Mouse (Mus musculus) hindbrain, embryonic 13.5 days (tissue): ENCODE measurements around the gene Sh3kbp1. TPM values are rescaled to one million over a fixed set of nuclear protein-coding genes. Genes with fewer than 3 reads are reported as not detected.

Source experiments
- ATAC-seq: fragments of 200-750 bp; cut with Nextera tagmentation; 2 replicates; pipeline ENCODE4 v1.8.0; 2017; ENCODE audit warnings: moderate TSS enrichment; ENCODE audit not compliant: low FRiP score
- H3K27ac ChIP-seq: fragments of 300-500 bp; sonication (generic); 2 replicates; pipeline ENCODE4 v1.5.1; 2015; ENCODE audit warnings: inconsistent platforms, mild to moderate bottlenecking, moderate library complexity
- H3K27me3 ChIP-seq: fragments of 300-500 bp; sonication (generic); 2 replicates; pipeline ENCODE4 v1.6.1; 2015; ENCODE audit warnings: mild to moderate bottlenecking, inconsistent platforms
- H3K36me3 ChIP-seq: fragments of 300-500 bp; sonication (generic); 2 replicates; pipeline ENCODE4 v1.6.1; 2015; ENCODE audit warnings: mild to moderate bottlenecking, inconsistent platforms
- H3K4me1 ChIP-seq: fragments of 300-500 bp; sonication (generic); replicated peaks from 2 replicates; pipeline ENCODE4 v1.6.1; 2015; ENCODE audit warnings: inconsistent platforms
- H3K4me2 ChIP-seq: fragments of 300-500 bp; sonication (generic); 2 replicates; pipeline ENCODE4 v1.6.1; 2015; ENCODE audit warnings: inconsistent platforms, mild to moderate bottlenecking, moderate library complexity
- H3K4me3 ChIP-seq: fragments of 300-500 bp; sonication (generic); 2 replicates; pipeline ENCODE4 v1.5.1; 2015; ENCODE audit warnings: mild to moderate bottlenecking, inconsistent platforms
- H3K9ac ChIP-seq: fragments of 300-500 bp; sonication (generic); 2 replicates; pipeline ENCODE4 v1.6.1; 2015; ENCODE audit warnings: mild to moderate bottlenecking, inconsistent platforms
- H3K9me3 ChIP-seq: fragments of 300-500 bp; sonication (generic); 2 replicates; pipeline ENCODE4 v1.6.1; 2016; ENCODE audit warnings: inconsistent platforms
- WGBS: fragments of 180-500 bp; shearing (Covaris S2); methylation state at CpG from one replicate; pipeline ENCODE4 v1.1.7; 2015; 5-methylcytosine and 5-hydroxymethylcytosine counted together
- polyA plus RNA-seq: library from polyadenylated mRNA; unstranded; fragments of >200 nt; fragmentation: Nextera tagmentation; extraction: Ambion mirVana; gene quantifications from 2 replicates; pipeline ENCODE4 v1.2.1, GENCODE M21; 2015

Gene Sh3kbp1
- polyA plus RNA-seq, 1 experiment from 2014 or later, result 45.4 TPM

- no peak overlapping the region for H3K4me3 ChIP-seq
- H3K9me3 ChIP-seq, result no peaks in the 10 kb centered on the region
- peaks cover 14% of the 10 kb centered on the region; the same call in 1 of the 2 replicates for H3K27me3 ChIP-seq
- WGBS, result 86% methylated on average over 6 of the region's 6 CpGs
- H3K36me3 ChIP-seq, result no peaks in the 10 kb centered on the region
- H3K4me2 ChIP-seq, result no peak overlapping the region
- H3K27ac ChIP-seq, result no peak overlapping the region
- no peak for ATAC-seq
- no peaks in the 10 kb centered on the region for H3K4me1 ChIP-seq
- no peak overlapping the region for H3K9ac ChIP-seq
Observed at GRCm38 (mm10) chrX:159809510-159809909, 182.4 kb downstream of the Sh3kbp1 start.

GRCm38 (mm10) chrX:159810469-159810868 is 183.4 kb downstream of the Sh3kbp1 start:
- WGBS, result 86% methylated on average over 3 of the region's 3 CpGs
- Histone ChIP-seq H3K4me3 (no peak overlapping the region), H3K36me3 (no peaks in the 10 kb centered on the region), H3K4me2 (no peak overlapping the region), H3K27me3 (peaks cover 13% of the 10 kb centered on the region; the same call in 1 of the 2 replicates), H3K9ac (no peak overlapping the region), H3K4me1 (no peaks in the 10 kb centered on the region), H3K27ac (no peak overlapping the region), H3K9me3 (no peaks in the 10 kb centered on the region)
- no peak for ATAC-seq

GRCm38 (mm10) chrX:159817508-159817907 is 190.4 kb downstream of the Sh3kbp1 start:
- Histone ChIP-seq H3K9me3 (no peaks in the 10 kb centered on the region), H3K9ac (no peak overlapping the region), H3K36me3 (no peaks in the 10 kb centered on the region), H3K27ac (no peak overlapping the region), H3K4me2 (no peak overlapping the region), H3K4me1 (no peaks in the 10 kb centered on the region), H3K27me3 (peaks cover 22% of the 10 kb centered on the region; the same call in 1 of the 2 replicates), H3K4me3 (no peak overlapping the region)
- WGBS, result 100% methylated on average over 2 of the region's 2 CpGs
- ATAC-seq, result no peak

DNA sequence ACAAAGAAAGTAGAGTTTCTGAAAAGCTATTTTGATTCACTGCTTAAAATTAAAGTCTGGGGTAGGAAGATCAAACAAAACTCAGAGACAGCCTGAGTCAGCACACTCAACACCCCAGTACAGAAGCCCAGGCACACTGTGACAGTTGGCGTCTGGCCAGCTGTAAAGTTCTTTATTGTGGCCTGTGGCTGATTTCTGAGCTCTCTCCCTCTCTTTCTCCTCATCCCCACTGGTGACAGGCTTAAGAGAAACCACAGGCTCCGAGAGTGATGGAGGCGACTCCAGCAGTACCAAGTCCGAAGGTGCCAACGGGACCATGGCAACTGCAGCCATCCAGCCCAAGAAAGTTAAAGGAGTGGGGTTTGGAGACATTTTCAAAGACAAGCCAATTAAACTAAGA is 201.1 kb downstream of the Sh3kbp1 start:
- 0 out of 2 replicates have a peak, but pooled peaks cover 5% of the 10 kb centered on the region for H3K4me1 ChIP-seq
- no peak overlapping the region for H3K4me2 ChIP-seq
- no peak overlapping the region for H3K4me3 ChIP-seq
- no peaks in the 10 kb centered on the region for H3K9me3 ChIP-seq
- H3K27me3 ChIP-seq, result no peaks in the 10 kb centered on the region
- no peak overlapping the region for H3K9ac ChIP-seq
- no peak overlapping the region for H3K27ac ChIP-seq
- no peaks in the 10 kb centered on the region for H3K36me3 ChIP-seq
- 78% methylated on average over 5 of the region's 5 CpGs for WGBS
- ATAC-seq, result no peak

DNA sequence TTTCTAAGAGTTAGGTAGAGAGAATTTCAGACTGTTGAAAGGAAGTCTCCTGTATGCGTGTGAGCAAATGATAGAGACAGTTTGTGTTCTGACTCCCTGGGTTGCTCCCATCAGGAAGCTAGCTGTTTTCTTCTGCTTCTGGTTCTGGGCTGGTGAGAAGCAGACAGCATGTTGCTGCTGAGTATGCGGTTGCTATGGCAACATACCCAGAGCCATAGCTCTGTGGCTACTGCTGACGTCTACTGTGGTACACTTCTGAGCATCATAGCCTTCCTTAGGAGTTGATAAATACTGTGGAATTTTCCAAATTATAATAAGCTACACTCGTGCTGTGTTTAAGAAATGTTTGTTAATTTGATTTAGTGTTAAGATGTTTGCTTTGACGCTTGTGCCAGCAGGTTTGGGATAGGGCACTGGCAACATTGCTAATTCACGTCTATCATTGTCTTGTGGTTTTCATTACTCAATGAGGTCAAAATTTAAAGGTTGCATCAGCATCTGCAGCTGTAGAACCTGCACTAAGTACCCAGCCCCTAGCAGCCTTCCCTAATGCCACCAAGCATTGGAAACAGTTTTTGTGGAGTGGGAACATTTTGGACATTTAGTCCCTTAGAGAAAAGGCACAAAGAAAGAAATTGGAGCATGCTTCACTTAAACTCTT is 202.2 kb downstream of the Sh3kbp1 start:
- no peak overlapping the region for H3K4me3 ChIP-seq
- no peaks in the 10 kb centered on the region for H3K27me3 ChIP-seq
- 0 out of 2 replicates have a peak, but pooled peaks cover 5% of the 10 kb centered on the region for H3K4me1 ChIP-seq
- peak; percentile 91 for ATAC-seq
- no peak overlapping the region for H3K4me2 ChIP-seq
- no peak overlapping the region; the same call in 1 of the 2 replicates for H3K27ac ChIP-seq
- no peak overlapping the region for H3K9ac ChIP-seq
- no peaks in the 10 kb centered on the region for H3K36me3 ChIP-seq
- 65% methylated on average over 6 of the region's 6 CpGs for WGBS
- H3K9me3 ChIP-seq, result no peaks in the 10 kb centered on the region

DNA sequence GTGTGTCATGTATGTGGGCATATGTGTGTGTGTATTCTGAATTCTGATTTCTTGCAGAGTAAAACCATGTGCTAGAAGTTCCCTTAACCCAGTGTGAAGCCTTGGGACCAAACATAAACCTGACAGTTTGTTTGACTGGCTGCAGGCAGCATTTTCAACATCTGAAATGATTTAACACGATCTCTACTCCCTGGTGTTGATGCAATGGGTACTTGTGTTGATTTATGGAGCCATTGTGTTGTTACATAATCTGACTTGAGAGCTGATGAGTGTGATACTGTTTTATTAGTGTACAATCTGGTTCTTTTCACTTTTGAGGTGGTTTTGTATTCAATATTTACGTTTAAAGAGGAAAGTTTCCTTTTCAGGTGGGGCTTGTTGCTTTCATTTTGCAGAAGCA is 204.1 kb downstream of the Sh3kbp1 start:
- no peak overlapping the region for H3K4me3 ChIP-seq
- H3K4me1 ChIP-seq, result 0 out of 2 replicates have a peak, but pooled peaks cover 5% of the 10 kb centered on the region
- H3K27ac ChIP-seq, result no peak overlapping the region
- H3K4me2 ChIP-seq, result no peak overlapping the region
- no peaks in the 10 kb centered on the region for H3K9me3 ChIP-seq
- H3K27me3 ChIP-seq, result peaks cover 3% of the 10 kb centered on the region; the same call in 1 of the 2 replicates
- no peaks in the 10 kb centered on the region for H3K36me3 ChIP-seq
- no peak overlapping the region for H3K9ac ChIP-seq
- ATAC-seq, result no peak
- WGBS, result 73% methylated on average over 2 of the region's 2 CpGs

DNA sequence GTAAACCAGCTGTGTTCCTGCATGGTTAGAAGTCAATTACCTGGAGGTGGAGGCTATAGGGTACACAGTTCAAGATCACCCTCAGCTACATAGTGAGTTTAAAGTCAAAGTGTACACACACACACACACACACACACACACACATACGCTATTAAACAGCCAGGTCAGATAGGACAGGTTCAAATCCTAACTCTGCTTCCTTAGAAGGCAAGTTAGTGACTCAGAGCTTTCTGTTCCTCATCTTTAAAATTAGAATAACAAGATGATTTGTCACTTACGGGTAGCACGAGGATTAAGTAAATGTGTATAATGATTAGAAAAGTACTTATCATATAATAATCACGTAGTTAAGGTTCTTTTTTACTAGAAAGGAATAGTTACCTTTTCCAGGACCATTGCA is 208.2 kb downstream of the Sh3kbp1 start:
- Histone ChIP-seq H3K27ac (no peak overlapping the region), H3K36me3 (no peaks in the 10 kb centered on the region), H3K9me3 (no peaks in the 10 kb centered on the region), H3K9ac (no peak overlapping the region), H3K4me1 (no peaks in the 10 kb centered on the region), H3K4me2 (no peak overlapping the region), H3K27me3 (peaks cover 12% of the 10 kb centered on the region; the same call in 1 of the 2 replicates), H3K4me3 (no peak overlapping the region)
- 95% methylated on average over 4 of the region's 4 CpGs for WGBS
- no peak for ATAC-seq

DNA sequence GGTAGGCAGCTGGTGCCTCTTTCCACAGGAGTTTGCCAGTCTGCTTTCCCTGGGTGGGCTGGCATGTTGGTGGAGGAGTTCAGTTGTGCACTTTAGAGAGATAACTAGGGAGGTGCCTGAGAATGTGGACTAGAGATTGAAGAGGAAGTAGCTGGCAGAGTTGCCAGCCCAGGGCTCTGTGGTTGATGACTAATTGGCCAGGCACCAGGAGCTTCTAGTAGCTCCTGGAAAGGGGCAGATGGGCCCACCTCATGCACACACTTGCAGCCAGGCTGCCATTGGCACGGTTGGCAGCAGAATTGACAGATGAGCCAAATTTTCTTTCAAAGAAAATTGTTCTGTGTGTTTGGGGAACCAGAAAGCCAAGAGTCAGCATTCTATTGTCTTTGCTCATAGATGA is 210.3 kb downstream of the Sh3kbp1 start:
- no peaks in the 10 kb centered on the region for H3K36me3 ChIP-seq
- no peak overlapping the region for H3K27ac ChIP-seq
- no peak overlapping the region for H3K4me3 ChIP-seq
- WGBS, result 43% methylated on average over 1 of the region's 1 CpGs
- no peak overlapping the region for H3K9ac ChIP-seq
- no peaks in the 10 kb centered on the region for H3K9me3 ChIP-seq
- no peaks in the 10 kb centered on the region for H3K4me1 ChIP-seq
- H3K27me3 ChIP-seq, result peaks cover 13% of the 10 kb centered on the region; the same call in 1 of the 2 replicates
- no peak for ATAC-seq
- H3K4me2 ChIP-seq, result no peak overlapping the region

DNA sequence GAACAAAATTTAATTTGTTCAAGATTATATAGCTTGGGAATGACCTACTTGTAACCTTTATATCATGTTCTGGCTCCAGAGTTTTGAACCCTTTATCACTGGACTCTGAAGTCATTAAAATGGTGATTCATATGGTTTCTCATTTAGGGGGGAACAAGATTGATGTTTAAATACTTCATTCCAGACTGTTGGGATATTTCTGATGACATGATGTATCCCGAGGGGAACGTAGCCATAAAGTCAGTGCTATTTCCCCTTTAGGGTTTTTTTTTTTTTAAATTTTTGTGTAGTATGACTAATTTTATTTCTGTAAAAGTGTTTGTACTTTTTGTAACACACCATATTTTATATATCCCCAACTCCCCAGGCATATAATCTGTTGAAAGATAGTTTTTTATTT is 212.7 kb downstream of the Sh3kbp1 start:
- H3K27ac ChIP-seq, result no peak overlapping the region
- whole genome bisulfite sequencing, result 90% methylated on average over 2 of the region's 2 CpGs
- no peak overlapping the region for H3K9ac ChIP-seq
- no peak overlapping the region for H3K4me3 ChIP-seq
- no peaks in the 10 kb centered on the region for H3K9me3 ChIP-seq
- ATAC-seq, result no peak
- H3K27me3 ChIP-seq, result peaks cover 17% of the 10 kb centered on the region; the same call in 1 of the 2 replicates
- no peak overlapping the region for H3K4me2 ChIP-seq
- H3K4me1 ChIP-seq, result no peaks in the 10 kb centered on the region
- no peaks in the 10 kb centered on the region for H3K36me3 ChIP-seq

DNA sequence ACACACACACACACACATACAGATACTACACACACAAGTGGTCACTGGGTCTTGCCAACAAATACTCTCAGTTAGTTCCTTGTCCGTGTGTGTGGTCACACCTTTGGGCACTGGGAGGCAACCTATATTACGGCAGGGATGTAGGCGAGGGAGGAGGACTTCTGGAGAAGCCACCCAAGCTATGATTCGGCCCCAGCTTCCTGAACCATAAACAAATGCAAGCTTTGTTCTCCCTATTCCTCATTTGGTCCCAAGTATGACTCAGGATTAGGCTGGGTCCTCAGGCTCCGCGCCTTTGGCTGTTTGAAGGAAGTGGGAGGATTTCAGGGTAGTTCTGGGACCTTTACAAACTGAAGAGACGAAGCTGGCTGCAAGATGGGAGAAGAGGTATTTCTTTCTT is 213.2 kb downstream of the Sh3kbp1 start:
- H3K4me2 ChIP-seq, result no peak overlapping the region
- ATAC-seq, result no peak
- no peak overlapping the region for H3K9ac ChIP-seq
- no peaks in the 10 kb centered on the region for H3K9me3 ChIP-seq
- H3K27ac ChIP-seq, result no peak overlapping the region
- peaks cover 17% of the 10 kb centered on the region; the same call in 1 of the 2 replicates for H3K27me3 ChIP-seq
- H3K4me3 ChIP-seq, result no peak overlapping the region
- no peaks in the 10 kb centered on the region for H3K36me3 ChIP-seq
- H3K4me1 ChIP-seq, result no peaks in the 10 kb centered on the region
- 72% methylated on average over 7 of the region's 7 CpGs for WGBS

DNA sequence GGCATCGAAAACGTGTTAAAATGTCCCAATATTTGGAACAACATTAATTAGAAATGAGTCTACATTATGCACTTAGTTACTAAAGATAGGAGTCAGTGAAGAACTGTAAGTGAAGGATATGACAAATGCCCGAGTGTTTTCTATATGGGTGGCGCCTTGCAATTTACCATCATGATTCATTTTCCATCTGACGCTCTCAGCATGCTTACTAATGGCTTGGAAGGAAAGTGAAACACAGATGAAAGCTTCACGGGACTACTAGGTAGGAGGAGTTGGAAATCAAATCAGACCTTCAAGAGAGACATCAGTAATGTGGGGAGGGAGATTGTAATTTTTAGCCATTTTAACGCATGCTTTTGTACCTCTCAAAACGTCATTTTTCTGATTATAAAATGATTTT is 223.7 kb downstream of the Sh3kbp1 start:
- H3K9me3 ChIP-seq, result no peaks in the 10 kb centered on the region
- no peak overlapping the region for H3K9ac ChIP-seq
- H3K27me3 ChIP-seq, result 0 out of 2 replicates have a peak, but pooled peaks cover 11% of the 10 kb centered on the region
- H3K4me3 ChIP-seq, result no peak overlapping the region
- ATAC-seq, result no peak
- no peak overlapping the region for H3K27ac ChIP-seq
- H3K4me1 ChIP-seq, result no peaks in the 10 kb centered on the region
- WGBS, result 90% methylated on average over 8 of the region's 8 CpGs
- no peak overlapping the region for H3K4me2 ChIP-seq
- H3K36me3 ChIP-seq, result no peaks in the 10 kb centered on the region

DNA sequence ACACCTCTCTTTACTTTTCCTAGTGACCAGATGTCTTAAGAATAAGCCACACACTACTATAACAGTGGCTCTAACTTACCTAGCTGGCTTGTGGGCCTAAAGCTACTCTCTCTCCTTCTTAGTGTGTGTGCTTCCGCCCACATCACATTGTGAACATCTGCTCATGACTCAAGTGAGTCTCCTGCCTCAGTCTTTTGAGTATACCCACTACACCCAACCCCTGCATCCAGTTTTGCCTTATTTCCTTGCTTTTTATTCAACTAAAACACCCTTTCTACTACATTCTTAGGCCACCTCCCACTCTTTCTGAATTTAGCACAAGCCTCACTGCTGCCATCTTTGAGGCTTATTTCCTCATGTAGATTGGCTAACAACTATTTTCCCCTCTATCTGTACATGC is 229.8 kb downstream of the Sh3kbp1 start:
- 86% methylated on average over 1 of the region's 1 CpGs for WGBS
- no peak overlapping the region for H3K4me3 ChIP-seq

GRCm38 (mm10) chrX:159858126-159858525 is 231.1 kb downstream of the Sh3kbp1 start:
- 68% methylated on average over 1 of the region's 1 CpGs for WGBS
- H3K27ac ChIP-seq, result no peak overlapping the region

More for the DNA sequence above, 229.8 kb downstream of the Sh3kbp1 start:
- H3K4me2 ChIP-seq, result no peak overlapping the region
- ATAC-seq, result no peak
- no peaks in the 10 kb centered on the region for H3K4me1 ChIP-seq
- H3K27ac ChIP-seq, result no peak overlapping the region
- no peaks in the 10 kb centered on the region for H3K36me3 ChIP-seq
- H3K27me3 ChIP-seq, result peaks cover 20% of the 10 kb centered on the region; the same call in 1 of the 2 replicates
- H3K9ac ChIP-seq, result no peak overlapping the region
- H3K9me3 ChIP-seq, result no peaks in the 10 kb centered on the region

More at GRCm38 (mm10) chrX:159858126-159858525, 231.1 kb downstream of the Sh3kbp1 start:
- H3K36me3 ChIP-seq, result no peaks in the 10 kb centered on the region
- H3K4me2 ChIP-seq, result no peak overlapping the region
- ATAC-seq, result no peak
- H3K4me1 ChIP-seq, result no peaks in the 10 kb centered on the region
- H3K9ac ChIP-seq, result no peak overlapping the region
- H3K9me3 ChIP-seq, result no peaks in the 10 kb centered on the region
- H3K27me3 ChIP-seq, result peaks cover 26% of the 10 kb centered on the region; the same call in 1 of the 2 replicates
- H3K4me3 ChIP-seq, result no peak overlapping the region
